Mouse (Mus musculus) mammary gland, adult 2 months (tissue): ENCODE measurements around the gene Smtnl1. TPM values are rescaled to one million over a fixed set of nuclear protein-coding genes. Genes with fewer than 3 reads are reported as not detected.

Experiments used
- polyA plus RNA-seq: library from polyadenylated mRNA; depleted of rRNA; stranded (reverse); fragments of >200 nt; gene quantifications from 2 replicates; pipeline ENCODE4 v1.2.3, GENCODE M21; 2012; ENCODE audit warnings: low replicate concordance; rRNA removed

Gene Smtnl1
- 8.6 TPM in 1 of 2 replicates, not detected in the other for polyA plus RNA-seq

GRCm38 (mm10) chr2:84822552-84822951 lies at the start of gene Smtnl1:
TSS of gene Smtnl1 (minus strand) at chr2:84822652.

GRCm38 (mm10) chr2:84838593-84838949 lies 16.1 kb upstream of the Smtnl1 start, which contains the start of gene Slc43a1:
TSS of gene Slc43a1 (plus strand) at chr2:84838850.

GRCm38 (mm10) chr2:84826488-84827282 lies 4.2 kb upstream of the Smtnl1 start, which contains the start of gene Timm10:
TSS of gene Timm10 (plus strand) at chr2:84826997.

GRCm38 (mm10) chr2:84798493-84798921 lies 23.9 kb downstream of the Smtnl1 start, which contains the start of gene Ube2l6:
TSS of gene Ube2l6 (plus strand) at chr2:84798828.

GRCm38 (mm10) chr2:84775241-84775640 lies 47.2 kb downstream of the Smtnl1 start, which contains the start of gene Serping1:
TSS of gene Serping1 (minus strand) at chr2:84775444.

Other genes with a start within 250 kb of the Smtnl1 start
- 27.4 and 52.9 TPM in 2 replicates for gene Ctnnd1, start 171.9 kb downstream of the Smtnl1 start, polyA plus RNA-seq
- gene Btbd18, start 163.6 kb downstream of the Smtnl1 start, polyA plus RNA-seq: not detected in 2 replicates
- 29.8 and 68.7 TPM in 2 replicates for gene Selenoh, start 151.9 kb downstream of the Smtnl1 start, polyA plus RNA-seq
- not detected in 2 replicates for gene Gm28635, start 144.6 kb downstream of the Smtnl1 start, polyA plus RNA-seq
- 8.2 and 8.9 TPM in 2 replicates for gene Med19, start 144.2 kb downstream of the Smtnl1 start, polyA plus RNA-seq
- gene Tmx2, start 143.5 kb downstream of the Smtnl1 start, polyA plus RNA-seq: 50.7 and 78.8 TPM in 2 replicates
- 40.8 and 51.4 TPM in 2 replicates for gene Zdhhc5, start 107.5 kb downstream of the Smtnl1 start, polyA plus RNA-seq
- gene Clp1, start 95.3 kb downstream of the Smtnl1 start, polyA plus RNA-seq: 8.7 and 13.1 TPM in 2 replicates
- gene Ypel4, start 88.6 kb downstream of the Smtnl1 start, polyA plus RNA-seq: 9.9 and 12.8 TPM in 2 replicates
- 2.1 and 3.1 TPM in 2 replicates for gene Gm19426, start 79.0 kb downstream of the Smtnl1 start, polyA plus RNA-seq
- gene Serping1, start 47.2 kb downstream of the Smtnl1 start, polyA plus RNA-seq: 611 and 890 TPM in 2 replicates
- gene Ube2l6, start 23.8 kb downstream of the Smtnl1 start, polyA plus RNA-seq: 26.8 and 39.4 TPM in 2 replicates
- 22.0 and 45.6 TPM in 2 replicates for gene Timm10, start 4.3 kb upstream of the Smtnl1 start, polyA plus RNA-seq
- gene Slc43a1, start 16.2 kb upstream of the Smtnl1 start, polyA plus RNA-seq: 51.6 and 66.7 TPM in 2 replicates
- gene Rtn4rl2, start 64.1 kb upstream of the Smtnl1 start, polyA plus RNA-seq: 11.3 and 38.0 TPM in 2 replicates
- gene Slc43a3, start 113.9 kb upstream of the Smtnl1 start, polyA plus RNA-seq: 51.9 and 120 TPM in 2 replicates
- gene Prg2, start 157.8 kb upstream of the Smtnl1 start, polyA plus RNA-seq: 0.33 and 0.89 TPM in 2 replicates
- 0.70 and 0.90 TPM in 2 replicates for gene Prg3, start 165.6 kb upstream of the Smtnl1 start, polyA plus RNA-seq
- 87.5 and 150 TPM in 2 replicates for gene Ssrp1, start 214.6 kb upstream of the Smtnl1 start, polyA plus RNA-seq
- 0.49 and 1.2 TPM in 2 replicates for gene P2rx3, start 214.8 kb upstream of the Smtnl1 start, polyA plus RNA-seq
- 113 and 200 TPM in 2 replicates for gene Tnks1bp1, start 225.4 kb upstream of the Smtnl1 start, polyA plus RNA-seq